Mouse (Mus musculus) natural killer cell, adult 2 months (primary cell): ENCODE measurements around the gene Col4a3bp.

Source experiments
- DNase-seq, 2 experiments: peaks; one replicate each; pipeline ENCODE4 v3.0.0; 2022; ENCODE audit warnings: low spot score in 2 of 2

Gene Col4a3bp

DNA sequence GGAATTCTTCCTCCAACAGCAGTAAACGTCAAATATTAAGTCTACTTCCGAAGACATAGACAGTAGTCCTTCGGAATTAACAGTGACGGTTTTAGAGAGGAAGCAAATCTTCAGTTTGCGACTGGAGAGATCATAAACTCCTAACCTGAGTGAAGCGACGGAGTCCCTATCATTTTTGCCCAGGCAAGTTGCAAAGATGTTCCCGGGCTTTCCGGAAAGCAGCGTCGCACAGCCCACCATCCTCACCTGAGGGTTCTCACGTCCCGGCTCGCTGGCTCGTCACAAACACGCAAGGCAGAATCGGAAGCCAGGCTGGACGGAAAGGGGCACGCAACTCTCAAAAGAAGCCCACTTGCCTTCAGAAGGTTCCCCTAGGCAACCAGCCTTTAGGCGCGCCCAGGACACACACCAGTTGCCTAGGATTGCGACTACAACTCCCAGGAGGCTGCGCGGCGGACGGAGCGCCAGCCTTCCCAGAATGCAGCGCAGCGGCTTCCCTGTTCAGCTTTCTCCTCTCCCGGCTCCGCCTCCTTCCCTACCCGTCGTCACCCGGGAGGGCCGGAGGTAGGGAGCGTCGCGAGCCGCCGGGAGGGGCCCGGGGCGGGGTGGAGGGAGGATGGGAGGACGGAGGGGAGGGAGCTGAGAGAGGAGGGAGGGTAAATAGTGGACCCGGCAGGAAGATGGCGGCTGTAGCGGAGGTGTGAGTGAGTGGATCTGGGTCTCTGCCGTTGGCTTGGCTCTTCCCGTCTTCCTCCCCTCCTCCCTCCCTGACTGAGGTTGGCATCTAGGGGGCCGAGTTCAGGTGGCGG lies at the start of gene Col4a3bp, which contains the start of gene Polk:
Gene Col4a3bp (plus strand): TSS at position 538 of the 809 bp plus-strand sequence.
Gene Polk (minus strand): TSS at position 499 of the 809 bp plus-strand sequence.
- peak; percentile 84 to 88 for DNase-seq

DNA sequence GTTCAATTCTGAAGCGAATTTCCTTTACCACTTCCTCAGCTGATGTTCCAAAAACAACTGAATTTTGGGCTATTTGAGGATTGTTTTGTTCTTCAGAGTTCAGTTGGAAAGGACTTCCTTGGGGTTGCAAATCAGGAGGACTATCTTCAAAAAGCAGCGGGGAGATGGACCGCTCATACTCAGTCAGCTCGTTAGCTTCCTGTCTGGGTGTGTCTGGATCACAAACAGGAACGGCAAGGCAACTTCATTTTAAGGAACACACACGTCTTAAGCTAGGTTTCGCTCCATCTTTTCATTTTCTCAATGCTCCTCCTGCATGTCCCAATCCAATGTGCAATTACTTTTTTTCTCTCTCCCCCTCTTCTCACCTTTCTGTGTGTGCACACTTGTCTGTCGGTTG lies 45.8 kb upstream of the Col4a3bp start:
- DNase-seq = no peak

DNA sequence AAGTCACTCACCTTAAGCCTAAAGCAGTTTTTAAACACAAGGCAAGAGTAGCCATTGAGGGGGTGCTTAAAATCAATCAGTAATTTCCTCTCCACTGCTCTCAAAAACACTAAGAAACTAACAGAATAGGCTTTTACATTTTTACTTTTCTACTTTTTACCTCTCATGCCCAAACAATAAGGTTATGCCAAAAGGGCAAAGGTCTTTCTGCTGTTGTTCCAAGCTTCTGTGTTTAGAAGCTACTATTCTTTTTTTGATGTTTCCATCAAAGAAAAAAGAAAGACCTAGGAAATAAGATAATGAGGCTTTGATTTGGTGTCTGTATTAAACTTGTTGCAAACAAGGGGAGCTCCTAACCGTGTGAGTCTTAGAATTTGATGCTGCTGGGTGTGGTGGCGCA lies 42.5 kb upstream of the Col4a3bp start:
- no peak for DNase-seq

DNA sequence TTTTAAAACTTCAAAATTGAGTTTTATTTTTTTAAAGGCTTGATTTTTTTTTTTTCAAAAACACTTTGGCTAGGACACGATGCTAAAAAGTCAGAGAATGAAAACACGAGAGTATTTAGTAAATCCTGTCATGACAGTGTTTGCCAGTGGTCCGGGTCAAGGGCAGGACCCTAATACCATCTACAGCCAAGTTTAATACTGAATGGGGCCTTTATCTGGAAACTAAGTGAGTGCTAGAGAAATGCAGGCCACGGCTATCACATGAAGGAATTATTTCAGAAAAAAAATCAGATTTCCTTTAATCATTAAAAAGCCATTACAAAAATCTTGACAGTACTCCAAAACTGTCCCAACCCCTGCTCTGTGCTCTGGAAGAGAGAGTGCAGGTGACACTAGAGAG lies 36.8 kb upstream of the Col4a3bp start:
- no peak for DNase-seq

DNA sequence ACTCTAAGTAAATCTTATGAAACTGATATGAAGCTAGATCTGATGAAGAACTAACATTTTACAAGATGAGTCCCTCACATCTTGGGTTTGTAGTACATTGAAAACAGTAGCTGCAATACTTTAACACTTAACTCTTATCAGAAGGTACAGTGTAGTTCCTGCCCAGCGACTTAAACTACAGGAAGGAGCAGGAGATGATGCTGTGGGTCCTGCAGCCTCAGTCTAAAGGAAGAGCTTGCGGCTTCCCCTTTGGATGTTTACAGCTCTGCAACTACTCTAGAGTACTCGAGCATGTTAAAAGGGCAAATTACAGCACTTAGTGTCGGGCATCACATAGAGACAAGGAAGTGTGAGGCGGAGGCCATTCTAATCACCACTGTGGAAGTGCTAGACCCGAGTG lies 36.1 kb upstream of the Col4a3bp start:
- DNase-seq = no peak

DNA sequence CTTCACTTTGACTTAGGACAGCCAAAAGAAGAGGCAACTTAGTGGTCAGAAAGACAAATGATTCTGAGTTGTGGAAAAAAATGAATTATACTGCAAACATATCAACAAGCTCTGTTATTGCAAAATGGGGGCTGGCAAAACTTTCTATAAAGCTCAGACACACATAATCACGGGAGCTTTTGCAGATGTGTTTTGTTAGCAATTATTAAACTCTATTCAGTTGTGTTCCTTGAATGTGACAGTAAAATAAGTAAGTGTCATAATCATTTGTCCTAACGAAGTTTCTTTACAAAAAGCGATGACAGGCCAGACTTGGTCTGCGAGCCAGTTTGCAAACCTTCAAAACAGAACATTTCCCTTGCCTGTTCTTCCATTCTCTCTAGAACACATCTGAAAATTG lies 34.9 kb upstream of the Col4a3bp start:
- no peak for DNase-seq

DNA sequence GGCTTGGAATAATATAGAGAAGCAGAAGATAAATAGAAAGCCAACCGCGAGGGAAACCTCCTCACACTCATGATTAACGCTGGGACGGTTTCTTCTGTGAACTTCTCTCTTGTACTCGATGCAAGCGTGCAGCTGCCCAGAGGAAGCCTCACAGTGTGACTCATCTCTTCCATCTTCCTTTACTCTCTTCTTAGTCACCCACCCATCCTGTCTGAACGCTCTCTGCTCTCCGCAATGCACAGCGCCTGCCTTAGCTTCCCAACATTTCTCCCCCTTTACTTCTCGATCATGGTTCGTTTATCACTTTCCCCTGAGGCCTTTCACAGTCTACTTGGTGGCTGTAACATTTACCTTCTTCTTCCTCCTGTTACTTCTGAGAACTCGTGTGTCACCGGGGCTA lies 31.8 kb upstream of the Col4a3bp start:
- peak; percentile 51 to 65 for DNase-seq

DNA sequence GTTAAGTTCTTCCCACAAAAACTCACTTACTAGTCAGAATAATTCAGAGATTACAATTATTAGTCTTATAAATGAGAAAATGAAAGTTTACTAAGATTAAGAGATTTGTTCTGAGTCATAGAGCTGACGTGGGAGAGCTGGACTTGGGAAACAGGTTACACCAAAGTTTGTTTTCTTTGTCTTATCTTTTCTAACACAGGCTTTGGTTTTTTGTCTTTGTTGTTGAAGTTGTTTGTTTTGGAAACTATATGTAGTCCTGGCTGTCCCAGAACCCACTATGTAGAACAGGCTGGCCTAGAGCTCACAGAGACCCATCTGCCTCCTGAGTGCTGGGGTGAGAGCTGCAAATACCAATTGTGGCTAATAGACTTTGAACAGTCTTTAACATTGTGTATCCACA lies 31.2 kb upstream of the Col4a3bp start:
- no peak for DNase-seq

DNA sequence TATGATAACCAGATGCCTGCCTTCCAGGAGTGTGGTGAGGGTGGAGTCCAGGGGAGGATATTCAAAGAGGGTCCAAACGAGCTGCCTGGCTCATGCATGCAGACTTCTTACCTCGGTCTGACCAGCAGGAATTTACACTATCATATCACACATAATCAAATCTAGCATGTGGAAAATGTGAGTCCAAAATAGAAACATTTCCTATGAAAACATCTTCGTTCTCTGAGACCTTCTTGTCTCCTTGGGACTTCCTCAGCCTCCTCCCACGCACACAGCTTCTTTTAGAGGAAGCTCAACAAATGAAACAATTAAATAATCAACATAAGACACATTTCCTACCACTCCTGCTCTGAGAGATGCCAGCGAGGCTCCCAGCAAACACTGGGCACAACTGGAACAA lies 30.5 kb upstream of the Col4a3bp start:
- DNase-seq = no peak

DNA sequence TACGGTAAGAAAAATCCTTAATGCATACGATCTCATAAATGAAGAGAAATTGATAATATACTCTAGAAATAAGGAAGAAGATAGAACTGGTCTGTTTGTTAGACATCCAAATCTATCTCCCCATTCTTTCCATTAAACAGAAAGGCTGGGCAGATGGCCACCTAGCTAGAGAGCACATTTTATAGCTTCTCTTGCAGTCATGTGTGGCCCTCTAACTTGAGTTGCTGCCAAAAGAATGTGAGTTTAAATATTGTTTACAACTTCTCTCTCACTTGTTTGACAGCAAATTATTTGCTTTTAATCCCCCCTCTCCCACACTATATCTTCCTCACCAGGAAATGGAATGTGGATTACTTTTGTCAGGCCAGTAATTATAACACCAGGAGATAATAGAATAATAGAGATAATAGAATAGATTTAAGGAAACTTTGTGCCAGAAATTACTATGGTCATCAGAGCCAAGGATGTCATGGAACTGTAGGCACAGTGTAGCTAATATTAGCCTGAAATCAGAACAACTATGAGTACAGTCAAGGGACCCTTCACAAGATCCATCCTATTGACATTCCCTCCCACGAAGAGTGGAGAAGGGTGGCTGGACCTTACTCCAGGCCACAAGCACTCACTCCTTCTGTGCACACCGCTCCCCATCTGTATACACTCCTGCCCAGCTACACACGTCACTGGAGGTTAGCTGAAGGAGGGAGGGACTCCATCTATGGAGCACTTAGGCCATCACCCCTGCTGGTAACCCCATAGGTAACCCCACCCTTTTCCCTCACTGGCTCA lies 28.1 kb upstream of the Col4a3bp start:
- no peak for DNase-seq

DNA sequence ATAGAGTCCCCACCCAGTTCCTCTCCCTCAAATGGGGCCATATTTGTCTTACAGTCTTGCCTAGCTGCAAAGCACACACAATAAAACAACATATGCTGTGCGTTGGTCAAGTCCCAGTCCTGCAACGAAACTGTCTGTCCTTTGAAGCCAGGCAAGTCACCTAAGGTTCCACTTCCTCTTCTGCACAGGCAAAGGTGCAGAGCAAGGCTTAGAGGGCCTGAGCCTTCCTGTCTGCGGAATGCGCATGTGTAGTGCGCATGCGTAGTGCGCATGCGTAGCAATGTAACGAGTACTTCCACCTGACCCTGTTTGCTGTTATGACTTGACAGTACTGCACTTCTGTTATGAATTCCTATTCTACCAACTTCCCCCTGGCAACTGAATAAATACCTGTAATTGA lies 26.2 kb upstream of the Col4a3bp start:
- DNase-seq = no peak

DNA sequence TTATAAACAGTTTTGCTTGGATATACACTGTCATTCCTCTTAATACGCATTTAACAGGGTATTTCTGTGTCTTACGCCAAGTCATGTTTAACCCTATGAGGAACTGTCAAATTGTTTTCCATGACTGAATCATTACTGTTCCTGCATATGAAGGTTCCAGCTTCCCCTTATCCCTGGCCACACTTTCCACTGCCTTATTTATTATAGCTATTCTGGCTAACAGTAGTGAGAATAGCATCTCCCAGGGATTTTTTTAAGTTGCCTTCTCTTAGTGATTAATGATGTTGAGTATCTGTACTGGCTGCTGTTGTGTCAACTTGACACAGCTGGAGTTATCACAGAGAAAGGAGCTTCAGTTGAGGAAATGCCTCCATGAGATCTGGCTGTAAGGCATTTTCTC lies 25.1 kb upstream of the Col4a3bp start:
- no peak for DNase-seq

DNA sequence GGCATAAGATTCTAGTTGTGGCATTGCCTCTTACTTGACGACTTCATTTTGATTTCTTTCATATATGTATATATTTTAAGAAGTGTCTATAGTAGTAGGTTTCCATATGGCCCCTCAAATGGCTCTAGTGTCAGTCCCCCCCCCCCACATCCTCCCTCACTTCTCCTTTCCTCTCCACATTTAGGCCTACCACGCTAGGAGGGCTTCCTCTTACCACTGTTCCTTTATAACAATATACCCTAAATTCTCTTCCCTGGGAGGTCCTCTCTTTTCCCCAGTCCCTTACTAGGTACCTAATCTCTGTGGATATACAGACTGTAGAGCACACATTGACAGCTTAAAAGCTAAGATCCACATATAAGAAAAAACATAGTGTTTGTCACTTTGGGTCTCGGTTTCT lies 21.1 kb upstream of the Col4a3bp start:
- DNase-seq = no peak

DNA sequence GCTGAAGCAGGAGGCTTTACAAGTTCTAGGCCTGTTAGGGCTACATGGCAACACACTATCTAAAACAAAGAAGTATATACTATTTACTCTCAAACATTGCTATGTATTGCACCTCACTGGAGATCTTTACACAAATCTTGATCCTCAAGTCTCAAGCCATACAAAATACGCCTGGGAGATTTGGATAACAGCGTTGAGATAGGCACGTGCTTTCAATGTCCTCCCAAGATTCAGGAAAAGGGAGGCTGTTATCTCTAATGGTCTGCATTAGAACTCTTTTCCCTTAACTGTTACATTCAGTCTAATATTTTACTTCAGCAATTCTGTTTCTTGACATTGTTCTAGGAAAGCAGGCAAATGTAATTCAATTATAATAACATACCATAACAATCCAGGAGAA lies 15.4 kb upstream of the Col4a3bp start:
- no peak for DNase-seq

DNA sequence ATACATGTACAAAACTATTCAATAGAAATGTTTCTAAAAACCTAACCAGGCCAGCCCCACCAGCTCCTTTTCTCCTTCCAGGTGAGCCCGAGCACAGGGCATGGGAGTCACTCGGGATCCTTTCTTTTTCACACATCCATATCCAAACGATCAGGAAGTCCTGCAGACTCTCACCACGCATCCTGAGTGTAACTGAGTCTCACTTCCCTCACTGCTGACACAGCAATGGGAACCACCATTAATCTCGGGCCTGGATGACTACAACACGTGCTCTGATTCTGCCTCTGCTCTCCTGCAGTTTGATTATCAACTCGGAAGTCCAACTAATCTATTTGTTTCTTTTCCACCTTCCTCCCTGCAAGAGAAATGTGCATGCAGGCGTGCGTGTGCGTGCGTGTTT lies 14.6 kb upstream of the Col4a3bp start:
- no peak for DNase-seq

DNA sequence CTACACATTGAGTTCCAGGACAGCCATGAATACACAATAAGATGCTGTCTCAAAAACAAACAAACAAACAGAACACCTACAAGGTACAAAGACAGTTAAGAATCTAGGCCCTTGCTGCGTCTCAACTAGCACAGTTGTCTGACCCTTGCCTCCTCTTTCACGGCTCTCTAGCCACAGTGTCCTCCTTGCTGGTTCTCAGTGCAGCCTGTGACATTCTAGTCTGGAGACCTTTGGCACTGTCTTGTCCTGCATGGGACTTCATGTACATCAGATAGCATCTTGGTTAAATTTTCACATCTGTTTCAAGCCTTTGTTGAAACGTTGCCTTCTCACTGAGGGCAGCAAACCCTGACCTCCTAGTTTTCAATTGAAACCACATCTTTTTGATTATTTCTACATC lies 13.6 kb upstream of the Col4a3bp start:
- no peak for DNase-seq

DNA sequence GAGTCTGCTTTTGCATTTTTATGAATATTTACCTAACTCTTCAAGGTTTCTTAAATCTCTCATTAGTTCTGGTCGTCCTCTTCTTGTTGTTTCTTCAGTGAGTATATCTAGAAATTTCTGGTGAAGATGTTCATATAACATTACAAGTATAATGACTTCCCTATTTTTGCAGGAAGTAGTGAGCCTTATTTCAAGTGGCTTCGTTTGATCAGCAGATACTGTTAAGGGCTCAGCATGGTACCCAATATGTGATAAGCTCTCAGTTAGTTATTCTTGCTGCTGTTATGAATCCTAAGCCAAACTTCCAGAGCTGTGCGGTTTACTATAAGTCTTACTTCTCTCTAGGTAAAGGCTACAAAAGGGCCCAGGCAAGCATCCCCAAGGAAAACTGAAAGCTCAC lies 12.9 kb upstream of the Col4a3bp start:
- no peak for DNase-seq

DNA sequence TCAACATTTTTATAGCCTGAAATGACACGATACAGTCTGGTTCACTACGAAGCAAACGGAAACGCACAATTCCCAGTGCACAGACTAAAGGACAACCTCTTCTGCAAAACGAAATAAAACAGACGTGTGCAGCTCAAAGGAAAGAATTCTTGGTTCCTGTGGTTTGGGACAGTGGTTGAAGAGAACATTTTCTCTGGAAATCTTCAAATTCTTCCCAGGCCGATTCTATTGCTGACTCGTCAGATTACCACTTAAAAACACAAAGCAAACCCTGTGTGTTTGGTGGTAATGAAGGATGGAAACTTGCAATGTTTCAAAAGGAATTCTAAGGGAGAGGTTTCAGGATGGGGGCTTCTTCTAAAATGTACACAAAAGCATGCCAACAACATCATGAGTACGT lies 12.4 kb upstream of the Col4a3bp start:
- no peak for DNase-seq

DNA sequence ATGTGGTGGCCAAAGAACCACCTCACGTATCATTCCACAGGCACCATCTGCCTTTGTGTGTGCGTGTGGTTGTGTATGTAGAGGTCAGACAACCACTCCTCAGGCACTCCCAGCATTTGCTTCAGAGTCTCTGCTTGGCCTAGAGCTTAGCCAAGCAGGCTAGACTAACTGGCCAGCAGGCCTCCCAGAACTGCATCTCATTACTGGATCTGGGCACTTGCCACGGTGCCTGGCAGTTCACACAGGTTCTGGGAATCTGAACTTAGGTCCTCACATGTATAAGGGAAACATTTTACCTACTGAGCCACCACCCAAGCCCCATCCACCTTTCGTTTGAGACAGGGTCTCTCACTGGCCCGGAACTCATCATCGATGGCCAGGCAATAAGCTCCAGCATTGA lies 10.2 kb upstream of the Col4a3bp start:
- DNase-seq = no peak

DNA sequence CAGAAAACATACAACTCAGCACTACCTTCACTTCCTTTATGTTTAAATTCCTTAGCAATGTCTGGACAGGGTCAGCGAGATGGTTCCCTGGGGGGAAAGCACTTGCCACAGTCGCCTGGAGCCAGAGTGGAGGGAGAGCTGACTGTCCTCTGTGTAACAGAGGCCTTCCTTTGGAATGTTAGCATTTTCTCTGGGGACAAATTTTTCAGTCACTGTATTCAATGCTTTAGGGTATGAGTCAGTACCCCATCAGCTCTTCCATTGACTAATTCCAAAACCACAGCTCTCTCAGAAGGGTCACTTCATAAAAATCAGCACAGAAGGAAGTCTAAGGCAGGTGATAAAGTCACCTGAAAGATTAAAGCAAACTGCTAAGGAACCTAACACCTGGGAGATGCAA lies 8.7 kb upstream of the Col4a3bp start:
- no peak for DNase-seq

DNA sequence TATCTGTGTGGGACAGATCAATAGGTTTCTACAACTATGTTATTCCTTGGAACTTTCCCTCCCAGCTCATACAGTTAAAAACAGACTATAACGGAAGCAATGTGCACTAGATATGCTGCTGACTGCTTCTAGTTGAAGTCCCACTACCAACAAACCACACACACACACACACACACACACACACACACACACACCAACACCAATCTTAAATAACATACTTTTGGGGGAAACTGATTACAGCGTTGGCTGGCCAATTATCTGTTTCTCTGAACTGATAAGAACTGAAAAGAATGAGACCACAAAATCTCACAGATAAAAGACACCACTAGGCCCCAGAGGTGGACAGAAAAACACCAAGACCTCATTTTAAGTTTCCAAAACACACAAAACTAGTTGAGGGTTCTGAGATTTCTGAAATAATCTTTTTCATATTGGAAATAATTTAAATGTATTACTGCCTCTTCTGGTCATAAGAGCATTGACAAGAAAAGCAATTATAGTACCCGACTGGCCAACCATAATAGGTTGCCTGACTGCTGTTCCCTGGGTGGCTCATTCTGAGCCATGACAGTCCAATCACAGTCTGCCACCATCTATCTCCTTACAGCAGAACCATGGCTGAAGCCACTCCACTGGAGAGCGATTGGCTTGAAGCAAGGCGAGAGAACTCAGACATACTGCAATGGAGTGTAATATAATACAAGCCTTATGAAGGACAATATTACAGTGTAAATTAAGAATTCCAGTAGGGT lies 5.4 kb upstream of the Col4a3bp start:
- no peak for DNase-seq

DNA sequence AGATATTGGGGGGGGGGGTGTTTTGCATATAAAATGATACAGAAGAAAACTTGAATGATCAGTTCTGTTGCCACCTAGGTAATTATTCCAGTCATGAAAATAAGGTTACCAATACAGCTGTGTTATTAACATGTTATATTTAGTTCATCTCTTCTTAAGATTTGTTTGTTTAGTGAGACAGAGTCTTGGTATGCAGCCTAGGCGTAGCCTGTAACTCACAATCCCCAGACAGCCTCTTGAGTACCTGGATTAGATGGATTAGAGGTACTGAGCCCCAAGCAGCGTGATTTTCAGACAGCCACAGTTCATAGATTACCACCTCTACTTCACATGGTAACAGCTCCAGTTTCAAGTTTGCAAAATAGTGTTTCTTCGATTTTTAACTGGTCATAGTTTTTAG lies 4.3 kb upstream of the Col4a3bp start:
- DNase-seq = no peak

DNA sequence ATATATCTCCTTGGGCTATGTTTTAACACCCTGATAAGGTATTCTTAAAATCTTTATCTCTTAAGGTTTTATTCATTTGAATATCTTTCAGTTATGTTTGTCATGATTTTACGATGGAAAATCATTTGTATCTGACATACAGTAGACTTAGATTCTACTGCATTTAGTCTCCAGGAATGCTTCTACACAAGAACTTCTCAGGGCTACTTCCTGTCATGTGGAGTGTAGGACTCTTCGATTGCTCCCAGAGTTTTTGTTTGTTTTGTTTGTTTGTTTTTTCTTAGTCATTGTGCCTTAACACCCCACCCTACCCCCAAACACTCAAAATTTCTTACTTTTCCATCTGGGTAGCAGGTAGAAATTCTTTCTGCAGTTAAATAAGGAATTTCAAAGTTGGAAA lies 1.0 kb upstream of the Col4a3bp start:
- DNase-seq = no peak
